Mouse (Mus musculus) WW6 (cell line): Measurements from ENCODE around the gene Mbnl2.

ENCODE experiments used
- DNase-seq: peaks from one replicate; pipeline ENCODE4 v3.0.0-alpha.2; 2013; ENCODE audit warnings: low read depth, low spot score

Mbnl2 gene

DNA sequence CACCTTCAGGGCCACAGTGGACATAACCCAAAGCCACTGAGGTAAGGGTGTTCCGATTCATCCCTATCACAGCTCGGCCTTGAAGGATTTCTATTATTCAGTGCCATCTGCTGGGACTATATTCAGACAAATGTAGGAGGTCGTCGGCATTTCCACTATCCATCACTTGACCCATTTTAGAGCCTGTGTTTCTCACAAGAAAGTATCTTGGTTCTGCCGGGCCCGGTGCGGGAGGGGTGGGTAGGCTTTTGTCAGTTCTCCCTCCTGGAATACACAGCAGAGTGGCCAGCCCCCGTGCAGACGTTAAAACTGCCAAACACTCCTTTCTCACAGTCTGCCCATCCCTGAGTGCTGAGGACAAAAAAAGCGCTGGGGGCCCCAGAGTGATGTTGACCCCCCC, 134.4 kb downstream of the Mbnl2 start:
- DNase-seq: no peak

GRCm38 (mm10) chr14:120416886-120417285, 141.4 kb downstream of the Mbnl2 start:
- no peak for DNase-seq

DNA sequence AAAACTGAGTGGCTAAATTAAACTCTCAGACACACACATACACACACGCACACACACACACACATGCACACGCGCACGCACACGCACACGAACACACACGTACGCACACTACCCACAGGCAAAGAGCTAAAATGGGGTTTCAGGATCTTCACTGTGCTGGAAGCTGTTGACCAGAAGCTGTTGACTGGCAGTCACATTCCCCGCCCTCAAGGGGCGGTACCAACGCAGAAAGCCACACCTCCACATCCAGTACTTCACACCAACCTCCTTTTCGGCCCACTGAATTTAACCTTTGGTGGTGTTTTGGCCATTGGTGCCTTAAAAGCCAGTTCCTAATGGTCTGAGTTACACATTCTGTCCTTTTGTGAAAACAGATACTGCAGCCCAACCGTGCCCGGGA, 143.5 kb downstream of the Mbnl2 start:
- DNase-seq: no peak

- no peak for DNase-seq
Measured at GRCm38 (mm10) chr14:120428497-120428896, 153.0 kb downstream of the Mbnl2 start.

GRCm38 (mm10) chr14:120432773-120433172, 157.3 kb downstream of the Mbnl2 start:
- DNase-seq: no peak

DNA sequence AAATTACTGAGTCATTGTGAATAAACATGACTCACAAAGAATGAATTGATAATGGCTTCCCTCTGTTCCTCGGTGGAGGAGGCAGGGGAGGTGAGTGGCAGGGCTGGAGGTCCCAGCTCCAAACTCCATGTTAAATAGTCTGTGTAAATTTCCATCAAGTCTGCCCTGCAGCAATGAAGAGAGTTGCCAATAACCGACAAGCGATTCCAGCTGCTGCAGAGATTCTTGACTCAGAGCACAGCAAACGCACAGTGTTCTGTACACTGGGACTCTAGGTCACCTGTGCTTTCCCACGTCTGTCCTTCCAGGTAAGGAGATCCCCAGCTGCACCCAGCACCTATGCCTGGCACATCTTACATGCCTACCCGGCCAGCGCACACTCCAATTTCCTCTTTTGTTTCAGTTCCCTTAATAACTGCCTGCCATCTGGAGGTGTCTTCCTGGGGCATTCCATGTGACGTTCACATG, 158.5 kb downstream of the Mbnl2 start:
- DNase-seq: no peak

- no peak for DNase-seq
Measured at GRCm38 (mm10) chr14:120434831-120435230, 159.4 kb downstream of the Mbnl2 start.

- no peak for DNase-seq
Measured at GRCm38 (mm10) chr14:120440716-120441115, 165.2 kb downstream of the Mbnl2 start.

DNA sequence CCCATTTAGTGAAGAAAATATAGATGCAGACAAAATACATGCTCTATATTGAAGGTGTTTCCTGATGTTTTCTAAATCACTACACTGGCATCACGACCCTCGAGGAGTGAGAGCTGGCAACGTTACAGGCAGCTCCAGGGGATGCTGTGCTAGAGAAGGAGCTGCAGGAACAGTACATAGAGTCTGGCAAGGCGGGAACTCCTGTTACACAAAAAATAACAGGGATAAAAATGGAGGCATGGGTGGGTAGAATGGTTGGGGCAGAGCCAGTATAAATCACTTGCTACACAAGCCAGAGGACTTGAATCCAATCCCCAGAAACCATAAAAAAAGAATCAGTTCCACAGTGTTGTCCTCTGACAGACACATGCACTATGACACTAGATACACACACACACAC, 165.8 kb downstream of the Mbnl2 start:
- no peak for DNase-seq

DNA sequence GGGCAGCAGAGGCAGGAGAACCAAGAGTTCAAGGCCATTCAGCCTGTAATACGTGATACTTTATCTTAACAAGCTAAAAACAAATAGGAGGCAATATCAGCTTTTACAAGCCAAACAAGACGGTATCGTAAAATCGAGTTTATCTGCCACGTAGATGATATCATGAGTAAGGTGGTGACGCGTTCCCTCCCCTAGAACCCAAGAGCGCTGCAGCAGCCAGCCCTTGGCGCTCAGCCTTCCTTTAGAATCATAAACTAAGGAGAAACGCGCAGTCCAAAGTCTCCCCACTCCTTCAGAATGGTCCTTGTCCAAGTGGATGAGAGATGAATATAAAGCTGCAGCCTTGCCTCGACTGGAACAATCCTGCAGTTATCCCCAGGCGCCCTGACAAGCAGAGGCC, 166.4 kb downstream of the Mbnl2 start:
- no peak for DNase-seq

DNA sequence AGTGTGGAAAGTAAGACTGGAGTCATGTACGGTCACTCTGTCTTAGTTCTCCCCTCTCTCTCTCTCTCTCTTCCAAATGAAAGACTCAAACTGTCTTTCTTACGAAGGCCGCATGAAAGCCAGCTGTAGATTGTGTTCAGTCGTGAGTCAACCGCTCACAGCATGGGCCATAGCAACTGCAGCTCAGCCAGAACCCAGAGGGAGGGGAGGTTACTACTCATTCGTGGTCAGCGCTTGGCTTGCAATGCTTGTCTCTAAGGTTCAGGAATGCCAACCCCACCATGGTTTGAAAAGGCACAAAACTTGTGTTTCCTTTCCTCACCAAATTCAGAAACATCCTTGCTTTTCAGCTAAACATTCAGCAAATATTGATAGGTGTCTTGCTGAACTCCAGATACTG, 178.8 kb downstream of the Mbnl2 start:
- no peak for DNase-seq

DNA sequence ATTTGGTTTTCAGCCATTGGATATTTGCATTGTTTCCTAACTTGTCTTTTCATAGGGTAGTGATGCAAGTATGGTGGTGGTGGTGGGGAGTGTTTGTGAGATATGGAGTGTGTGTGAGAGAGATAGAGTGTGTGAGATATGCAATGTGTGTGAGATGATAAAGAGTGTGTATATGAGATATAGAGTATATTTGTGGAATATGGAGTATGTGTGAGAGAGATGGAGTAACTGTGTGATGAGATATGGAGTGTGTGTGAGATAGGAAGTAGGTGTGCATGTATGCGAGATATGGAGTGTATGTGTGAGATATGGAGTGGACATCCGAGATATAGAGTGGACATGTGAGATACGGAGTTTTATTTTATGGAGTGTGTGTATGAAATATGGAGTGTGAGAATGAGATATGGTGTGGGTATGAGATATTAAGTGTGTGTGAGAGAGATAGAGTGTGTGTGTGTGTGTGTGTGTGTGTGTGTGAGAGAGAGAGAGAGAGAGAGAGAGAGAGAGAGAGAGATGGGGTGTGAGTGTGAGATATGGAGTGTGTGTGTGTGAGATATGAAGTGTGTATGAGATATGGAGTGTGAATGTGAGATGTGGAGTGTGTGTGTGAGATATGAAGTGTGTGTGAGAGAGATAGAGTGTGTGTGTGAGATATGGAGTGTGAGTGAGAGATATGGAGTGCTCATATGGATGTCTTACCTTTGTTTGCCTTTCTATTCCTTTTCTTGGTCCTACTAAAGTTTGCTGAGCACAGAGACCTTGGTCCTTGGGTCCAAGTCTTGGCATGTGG, 188.7 kb downstream of the Mbnl2 start:
- DNase-seq: no peak

- DNase-seq: no peak
Measured at GRCm38 (mm10) chr14:120466816-120467215, 191.3 kb downstream of the Mbnl2 start.

GRCm38 (mm10) chr14:120469126-120469790, 193.8 kb downstream of the Mbnl2 start:
- no peak for DNase-seq

- DNase-seq: no peak
Measured at GRCm38 (mm10) chr14:120476186-120476697, 200.8 kb downstream of the Mbnl2 start.

- peak; percentile 93 for DNase-seq
Measured at GRCm38 (mm10) chr14:120477288-120477981, 202.0 kb downstream of the Mbnl2 start.

- peak; percentile 73 for DNase-seq
Measured at GRCm38 (mm10) chr14:120477982-120478568, 202.6 kb downstream of the Mbnl2 start, which contains the start of gene Rap2a. Gene Rap2a (plus strand): TSS chr14:120478444.

GRCm38 (mm10) chr14:120478641-120479341, 203.3 kb downstream of the Mbnl2 start:
- DNase-seq: no peak

- DNase-seq: no peak
Measured at GRCm38 (mm10) chr14:120480341-120480900, 205.0 kb downstream of the Mbnl2 start.

- no peak for DNase-seq
Measured at GRCm38 (mm10) chr14:120480927-120481326, 205.5 kb downstream of the Mbnl2 start.
